Mouse (Mus musculus): ENCODE results near the gene Cpped1.

The Cpped1 gene

GRCm38 (mm10) chr16:11909035-11909591 lies at the start of gene Cpped1:
Cpped1 (minus strand) TSS chr16:11909445.
- peak; percentile 92 to 95 for DNase-seq

GRCm38 (mm10) chr16:11940477-11940876 lies 31.2 kb upstream of the Cpped1 start:
- DNase-seq, result peak; percentile 68 to 80

- DNase-seq, result no peak
Measured at GRCm38 (mm10) chr16:11910801-11911200, 1.6 kb upstream of the Cpped1 start.

- DNase-seq, result peak in 1 of 2 experiments; percentile 14
Measured at GRCm38 (mm10) chr16:11909817-11910216, 572 bp upstream of the Cpped1 start.

- peak; percentile 69 for DNase-seq
Measured at GRCm38 (mm10) chr16:11908461-11909014, 707 bp downstream of the Cpped1 start.

- DNase-seq, result no peak
Measured at GRCm38 (mm10) chr16:11907816-11908215, 1.4 kb downstream of the Cpped1 start.

GRCm38 (mm10) chr16:11906906-11907305 lies 2.3 kb downstream of the Cpped1 start:
- DNase-seq, result no peak

- no peak for DNase-seq
Measured at GRCm38 (mm10) chr16:11905216-11905615, 4.0 kb downstream of the Cpped1 start.

- no peak for DNase-seq
Measured at GRCm38 (mm10) chr16:11902007-11902406, 7.2 kb downstream of the Cpped1 start.

GRCm38 (mm10) chr16:11900341-11900740 lies 8.9 kb downstream of the Cpped1 start:
- peak; percentile 55 to 63 for DNase-seq

- DNase-seq, result no peak
Measured at GRCm38 (mm10) chr16:11896411-11896810, 12.8 kb downstream of the Cpped1 start.

GRCm38 (mm10) chr16:11894877-11895276 lies 14.4 kb downstream of the Cpped1 start:
- no peak for DNase-seq

- no peak for DNase-seq
Measured at GRCm38 (mm10) chr16:11890186-11890585, 19.1 kb downstream of the Cpped1 start.

- no peak for DNase-seq
Measured at GRCm38 (mm10) chr16:11889741-11890140, 19.5 kb downstream of the Cpped1 start.

GRCm38 (mm10) chr16:11881795-11882194 lies 27.4 kb downstream of the Cpped1 start:
- no peak for DNase-seq

GRCm38 (mm10) chr16:11880461-11880860 lies 28.8 kb downstream of the Cpped1 start:
- DNase-seq, result no peak

- no peak for DNase-seq
Measured at GRCm38 (mm10) chr16:11879196-11879595, 30.0 kb downstream of the Cpped1 start.

- DNase-seq, result no peak
Measured at GRCm38 (mm10) chr16:11875227-11875626, 34.0 kb downstream of the Cpped1 start.

- no peak for DNase-seq
Measured at GRCm38 (mm10) chr16:11873292-11873691, 36.0 kb downstream of the Cpped1 start.

GRCm38 (mm10) chr16:11868486-11868885 lies 40.8 kb downstream of the Cpped1 start:
- peak in 1 of 2 experiments; percentile 22 for DNase-seq

- DNase-seq, result peak in 1 of 2 experiments; percentile 17
Measured at GRCm38 (mm10) chr16:11852716-11853605, 56.3 kb downstream of the Cpped1 start.

- no peak for DNase-seq
Measured at GRCm38 (mm10) chr16:11848990-11849658, 60.1 kb downstream of the Cpped1 start.

GRCm38 (mm10) chr16:11845309-11845708 lies 63.9 kb downstream of the Cpped1 start:
- no peak for DNase-seq
